In genomic region chr15:103183651-103184610, GRCm38 (mm10) we compare ENCODE assay signal across 8 mouse cellular contexts. TPM values are rescaled to one million over a fixed set of nuclear protein-coding genes. Genes with fewer than 3 reads are reported as not detected.
DNase-seq lines count a peak whose midpoint lies in the region; ATAC-seq and TF ChIP-seq lines count a peak whose summit lies in the region.

No protein-coding gene starts in this region.

- peak; percentile 45 for DNase-seq in adrenal gland, postnatal 14 days
- DNase-seq in adrenal gland, postnatal 4 days (ENCODE audit: low spot score in 2 of 2) = no peak
- DNase-seq in lung, postnatal 0 days (ENCODE audit: low spot score) = no peak
- no peak for DNase-seq in lung, adult 18-20 months
- no peak for DNase-seq in spleen, adult 12 weeks (ENCODE audit: low spot score)
- DNase-seq in urinary bladder, postnatal 36 days (ENCODE audit: low spot score in 2 of 2) = no peak

- peaks cover 6% of the 10 kb centered on the region; the same call in 1 of the 2 replicates for H3K4me1 ChIP-seq in lung, postnatal 0 days (ENCODE audit: insufficient read depth, low read depth, low read length)
- peaks cover 32% of the 10 kb centered on the region for H3K4me1 ChIP-seq in hindbrain, embryonic 13.5 days (replicated peaks)
- peaks cover 19% of the 10 kb centered on the region for H3K4me1 ChIP-seq in midbrain, embryonic 12.5 days

- no peaks in the 10 kb centered on the region for H3K9me3 ChIP-seq in lung, postnatal 0 days (ENCODE audit: low read length)
- H3K9me3 ChIP-seq in hindbrain, embryonic 13.5 days = no peaks in the 10 kb centered on the region
- no peaks in the 10 kb centered on the region for H3K9me3 ChIP-seq in midbrain, embryonic 12.5 days

- 9% methylated on average over 25 of the region's 25 CpGs for WGBS in lung, postnatal 0 days
- 11% methylated on average over 25 of the region's 25 CpGs for WGBS in hindbrain, embryonic 13.5 days
- 12% methylated on average over 25 of the region's 25 CpGs for WGBS in midbrain, embryonic 12.5 days

- H3K9ac ChIP-seq in lung, postnatal 0 days (replicated peaks; ENCODE audit: low read depth) = no peak overlapping the region
- peak overlapping the region; percentile 51 for H3K9ac ChIP-seq in hindbrain, embryonic 13.5 days
- H3K9ac ChIP-seq in midbrain, embryonic 12.5 days (replicated peaks) = no peak overlapping the region

- H3K27ac ChIP-seq in lung, postnatal 0 days (ENCODE audit: low read length) = no peak overlapping the region
- H3K27ac ChIP-seq in hindbrain, embryonic 13.5 days = no peak overlapping the region
- H3K27ac ChIP-seq in midbrain, embryonic 12.5 days (replicated peaks) = no peak overlapping the region

- 0 out of 2 replicates have a peak, but pooled peaks have one; percentile 1 for ATAC-seq in lung, postnatal 0 days
- peak; percentile 41 for ATAC-seq in hindbrain, embryonic 13.5 days (ENCODE audit: low FRiP score)
- ATAC-seq in midbrain, embryonic 12.5 days (ENCODE audit: low FRiP score, low read depth) = peak; percentile 31; the same call in 1 of the 2 replicates

- TF ChIP-seq CTCF in lung, postnatal 0 days (IDR thresholded peaks at IDR 0.05) = peak; percentile 49

- peaks cover 15% of the 10 kb centered on the region; the same call in 1 of the 2 replicates for H3K27me3 ChIP-seq in lung, postnatal 0 days (replicated peaks; ENCODE audit: insufficient read depth, low read length)
- peaks cover 37% of the 10 kb centered on the region for H3K27me3 ChIP-seq in hindbrain, embryonic 13.5 days
- peaks cover 60% of the 10 kb centered on the region for H3K27me3 ChIP-seq in midbrain, embryonic 12.5 days

- no peaks in the 10 kb centered on the region for H3K36me3 ChIP-seq in lung, postnatal 0 days (ENCODE audit: insufficient read depth, low read length)
- no peaks in the 10 kb centered on the region for H3K36me3 ChIP-seq in hindbrain, embryonic 13.5 days
- H3K36me3 ChIP-seq in midbrain, embryonic 12.5 days = no peaks in the 10 kb centered on the region

- H3K4me2 ChIP-seq in lung, postnatal 0 days (replicated peaks; ENCODE audit: low read depth, low read length) = peak overlapping the region; percentile 73
- H3K4me2 ChIP-seq in hindbrain, embryonic 13.5 days = peak overlapping the region; percentile 54
- H3K4me2 ChIP-seq in midbrain, embryonic 12.5 days (replicated peaks) = peak overlapping the region; percentile 45

- H3K4me3 ChIP-seq in lung, postnatal 0 days (ENCODE audit: low read depth, low read length) = peak overlapping the region; percentile 31; the same call in 1 of the 2 replicates
- H3K4me3 ChIP-seq in hindbrain, embryonic 13.5 days = peak overlapping the region; percentile 27
- peak overlapping the region; percentile 12 for H3K4me3 ChIP-seq in midbrain, embryonic 12.5 days

- no peak for TF ChIP-seq EP300 in lung, postnatal 0 days (IDR thresholded peaks at IDR 0.05)

RNA-seq across cellular contexts. Expression of gene Smug1, which starts 17.0 kb away (rescaled TPM):
- 10.9 and 17.6 TPM in 2 replicates for total RNA-seq in adrenal gland, postnatal 14 days (2021)
- 10 to 100 TPM; 17.7 to 19.0 TPM for total RNA-seq in adrenal gland, postnatal 4 days (2021)
- polyA plus RNA-seq in lung, postnatal 0 days (2015; fragmentation: Nextera tagmentation; extraction: Ambion mirVana) = 10.5 and 12.2 TPM in 2 replicates
- polyA plus RNA-seq in hindbrain, embryonic 13.5 days (2015; fragmentation: Nextera tagmentation; extraction: Ambion mirVana) = 40.7 and 41.2 TPM in 2 replicates
- 27.5 and 28.9 TPM in 2 replicates for polyA plus RNA-seq in midbrain, embryonic 12.5 days (2016; fragmentation: Nextera tagmentation; extraction: Ambion mirVana)

RNA-seq across cellular contexts. Expression of gene Cbx5, which starts 55.7 kb away (rescaled TPM):
- total RNA-seq in adrenal gland, postnatal 14 days (2021) = 73.0 and 73.8 TPM in 2 replicates
- 100 to 1,000 TPM; 111 to 127 TPM for total RNA-seq in adrenal gland, postnatal 4 days (2021)
- 27.8 and 29.4 TPM in 2 replicates for polyA plus RNA-seq in lung, postnatal 0 days (2015; fragmentation: Nextera tagmentation; extraction: Ambion mirVana)
- polyA plus RNA-seq in hindbrain, embryonic 13.5 days (2015; fragmentation: Nextera tagmentation; extraction: Ambion mirVana) = 143 and 144 TPM in 2 replicates
- polyA plus RNA-seq in midbrain, embryonic 12.5 days (2016; fragmentation: Nextera tagmentation; extraction: Ambion mirVana) = 203 and 216 TPM in 2 replicates

RNA-seq across cellular contexts. Expression of gene Hnrnpa1, which starts 56.3 kb away (rescaled TPM):
- total RNA-seq in adrenal gland, postnatal 14 days (2021) = 273 and 322 TPM in 2 replicates
- total RNA-seq in adrenal gland, postnatal 4 days (2021) = 100 to 1,000 TPM; 404 to 457 TPM
- 200 and 211 TPM in 2 replicates for polyA plus RNA-seq in lung, postnatal 0 days (2015; fragmentation: Nextera tagmentation; extraction: Ambion mirVana)
- polyA plus RNA-seq in hindbrain, embryonic 13.5 days (2015; fragmentation: Nextera tagmentation; extraction: Ambion mirVana) = 901 and 926 TPM in 2 replicates
- 1,196 and 1,287 TPM in 2 replicates for polyA plus RNA-seq in midbrain, embryonic 12.5 days (2016; fragmentation: Nextera tagmentation; extraction: Ambion mirVana)
